Mouse (Mus musculus) mature B cell (primary cell): ENCODE results near the gene Rrp1.

Source experiments
- in situ Hi-C: fragments of 300-500 bp; cut with MboI; formaldehyde crosslinking; loops from 2 replicates; pipeline ENCODE4 v1.14.3; 2019

Gene Rrp1

GRCm38 (mm10) chr10:78412319-78413151 is at the start of gene Rrp1:
Gene Rrp1 (minus strand): TSS chr10:78413043.
- in situ Hi-C loops = no loop called here

- in situ Hi-C loops = no loop called here
Measured at GRCm38 (mm10) chr10:78461767-78462166, 48.9 kb upstream of the Rrp1 start.

- in situ Hi-C loops = no loop called here
Measured at GRCm38 (mm10) chr10:78460463-78460862, 47.6 kb upstream of the Rrp1 start.

GRCm38 (mm10) chr10:78458348-78459111 is 45.7 kb upstream of the Rrp1 start:
- in situ Hi-C loops = no loop called here

- in situ Hi-C loops = no loop called here
Measured at GRCm38 (mm10) chr10:78457495-78458347, 44.9 kb upstream of the Rrp1 start.

- in situ Hi-C loops = no loop called here
Measured at GRCm38 (mm10) chr10:78456696-78457095, 43.9 kb upstream of the Rrp1 start.

- in situ Hi-C loops = no loop called here
Measured at GRCm38 (mm10) chr10:78452641-78453040, 39.8 kb upstream of the Rrp1 start.

- in situ Hi-C loops = no loop called here
Measured at GRCm38 (mm10) chr10:78450761-78451160, 37.9 kb upstream of the Rrp1 start.

GRCm38 (mm10) chr10:78447396-78447795 is 34.6 kb upstream of the Rrp1 start:
- in situ Hi-C loops = no loop called here

GRCm38 (mm10) chr10:78446195-78446594 is 33.4 kb upstream of the Rrp1 start:
- in situ Hi-C loops = no loop called here

- in situ Hi-C loops = no loop called here
Measured at GRCm38 (mm10) chr10:78442292-78442691, 29.4 kb upstream of the Rrp1 start.

GRCm38 (mm10) chr10:78441606-78442005 is 28.8 kb upstream of the Rrp1 start:
- in situ Hi-C loops = no loop called here

- in situ Hi-C loops = no loop called here
Measured at GRCm38 (mm10) chr10:78440812-78441211, 28.0 kb upstream of the Rrp1 start.

GRCm38 (mm10) chr10:78439990-78440389 is 27.1 kb upstream of the Rrp1 start:
- in situ Hi-C loops = no loop called here

GRCm38 (mm10) chr10:78439550-78439949 is 26.7 kb upstream of the Rrp1 start:
- in situ Hi-C loops = no loop called here

GRCm38 (mm10) chr10:78438094-78438493 is 25.3 kb upstream of the Rrp1 start:
- in situ Hi-C loops = no loop called here

GRCm38 (mm10) chr10:78432853-78433252 is 20.0 kb upstream of the Rrp1 start:
- in situ Hi-C loops = no loop called here

- in situ Hi-C loops = no loop called here
Measured at GRCm38 (mm10) chr10:78429776-78430175, 16.9 kb upstream of the Rrp1 start.

- in situ Hi-C loops = no loop called here
Measured at GRCm38 (mm10) chr10:78429180-78429579, 16.3 kb upstream of the Rrp1 start.

GRCm38 (mm10) chr10:78428070-78428469 is 15.2 kb upstream of the Rrp1 start:
- in situ Hi-C loops = no loop called here

GRCm38 (mm10) chr10:78426117-78426735 is 13.4 kb upstream of the Rrp1 start:
- in situ Hi-C loops = no loop called here
